Mouse (Mus musculus) 3134 (cell line): ENCODE results near the gene Bad.

Source experiments
- DNase-seq: peaks from one replicate; pipeline ENCODE4 v3.0.0-alpha.2; 2011; ENCODE audit warnings: low spot score; ENCODE audit not compliant: insufficient read length; ENCODE audit errors: extremely low read depth

Gene Bad

GRCm38 (mm10) chr19:6913991-6914390, 27.7 kb upstream of the Bad start:
- DNase-seq = no peak

DNA sequence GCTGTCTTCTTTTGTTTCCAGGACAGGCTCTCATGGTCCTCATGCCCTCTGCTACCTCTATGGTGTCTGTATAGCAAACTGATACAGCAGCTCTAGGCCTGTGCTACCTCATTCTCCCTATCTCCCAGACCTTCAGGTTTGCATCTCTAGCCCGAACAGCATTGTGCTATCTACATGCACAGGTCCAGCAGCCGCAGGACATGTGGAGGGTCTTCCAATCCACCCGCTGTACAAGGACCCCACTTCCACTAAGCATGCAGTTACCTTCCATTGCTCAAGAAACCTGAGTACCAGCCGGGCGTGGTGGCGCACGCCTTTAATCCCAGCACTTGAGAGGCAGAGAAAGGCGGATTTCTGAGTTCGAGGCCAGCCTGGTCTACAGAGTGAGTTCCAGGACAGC, 27.1 kb upstream of the Bad start:
- no peak for DNase-seq

DNA sequence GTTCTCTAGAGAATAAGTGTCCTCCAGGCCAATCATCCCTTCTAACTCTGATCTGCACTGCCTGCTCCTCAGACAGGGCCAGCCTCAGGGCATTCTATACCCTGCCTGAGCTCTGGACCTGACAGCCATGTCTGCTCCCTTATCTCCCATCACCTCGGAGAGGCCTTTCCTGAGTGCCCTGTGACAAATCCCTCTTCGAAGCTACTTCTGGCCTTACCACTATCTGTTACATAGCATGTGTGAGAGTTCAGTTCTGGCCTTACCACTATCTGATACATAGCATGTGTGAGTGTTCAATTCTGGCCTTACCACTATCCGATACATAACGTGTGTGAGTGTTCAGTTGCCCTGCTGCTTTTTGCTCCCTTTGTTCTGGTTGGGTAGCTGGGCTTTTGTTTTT, 26.4 kb upstream of the Bad start:
- no peak for DNase-seq

DNA sequence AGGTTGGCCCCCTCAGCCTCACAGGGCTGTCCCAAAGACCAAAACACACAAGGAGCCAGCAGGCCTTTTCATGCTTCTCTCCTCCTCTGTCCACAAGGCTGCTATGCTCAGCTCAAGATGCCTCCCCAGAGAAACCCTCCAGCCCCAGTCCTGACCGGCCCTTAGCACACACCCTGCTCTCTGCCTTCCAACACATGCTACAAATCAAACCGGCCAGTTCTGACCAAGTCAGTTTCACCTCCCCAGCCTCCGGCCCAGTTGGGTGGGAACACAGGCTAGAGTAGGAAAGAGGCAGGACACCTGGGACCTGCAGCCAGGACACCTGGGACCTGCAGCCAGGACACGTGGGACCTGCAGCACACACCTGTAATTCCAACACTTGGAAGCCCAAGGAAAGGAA, 25.2 kb upstream of the Bad start:
- no peak for DNase-seq

DNA sequence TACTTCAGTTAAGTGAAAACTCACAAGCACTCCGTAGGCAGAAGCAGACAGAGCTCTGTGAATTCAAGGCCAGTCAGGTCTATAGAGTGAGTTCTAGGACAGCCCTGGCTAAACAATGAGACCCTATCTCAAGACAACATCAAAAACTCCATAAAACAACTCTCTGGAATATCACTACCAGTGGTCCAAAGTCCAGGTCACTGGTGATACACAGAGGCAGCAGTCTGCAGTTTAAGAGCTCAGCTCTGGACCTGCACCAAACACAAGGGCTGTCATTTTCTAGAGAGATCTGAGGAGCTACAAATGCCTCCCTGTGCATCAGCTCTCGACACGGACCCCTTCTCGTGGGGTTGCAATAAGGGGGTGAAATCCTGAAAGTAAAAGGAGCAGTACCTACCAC, 23.3 kb upstream of the Bad start:
- no peak for DNase-seq

- no peak for DNase-seq
Observed at GRCm38 (mm10) chr19:6919431-6919830, 22.2 kb upstream of the Bad start.

DNA sequence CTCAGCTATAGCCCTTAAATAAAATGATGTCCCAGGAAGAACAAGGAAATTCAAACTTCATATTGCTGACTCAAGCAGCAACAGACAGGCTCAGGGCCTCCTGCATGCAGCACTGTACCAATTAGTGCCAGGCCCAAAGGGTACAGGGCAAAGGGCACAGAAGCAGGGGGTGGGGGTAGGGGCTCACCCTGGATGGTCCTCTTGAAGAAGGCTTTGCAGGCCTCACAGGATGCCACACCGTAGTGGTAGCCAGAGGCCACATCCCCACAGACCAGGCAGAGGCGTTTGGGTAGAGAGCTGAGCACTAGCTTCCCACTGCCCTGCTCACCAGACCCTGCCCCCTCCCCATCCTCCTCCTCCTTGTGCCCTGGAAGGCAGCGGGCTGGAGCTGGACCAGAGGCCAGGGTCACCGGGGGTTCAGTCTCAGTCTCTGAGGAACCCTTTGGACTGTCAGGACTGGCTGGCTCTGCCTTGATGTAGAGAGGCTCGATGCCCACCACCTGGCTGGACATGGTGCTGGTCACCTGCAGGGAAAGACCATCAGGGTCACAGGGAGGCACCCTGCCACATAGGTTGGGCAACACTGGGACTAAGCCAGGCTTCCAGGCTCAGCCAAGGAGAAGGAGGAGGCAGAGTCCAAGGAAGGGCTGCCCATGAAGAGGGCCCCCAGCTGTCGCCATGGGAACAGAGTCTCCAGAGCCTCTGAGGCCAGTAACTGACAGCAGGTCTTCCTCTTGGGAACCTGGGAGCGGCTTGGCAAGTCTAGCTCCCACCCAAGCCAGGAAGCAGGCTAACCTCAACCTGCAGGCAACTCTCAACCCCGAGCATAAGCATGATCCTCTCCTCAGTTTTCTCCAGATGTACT, 21.6 kb upstream of the Bad start:
- peak; percentile 35 for DNase-seq

DNA sequence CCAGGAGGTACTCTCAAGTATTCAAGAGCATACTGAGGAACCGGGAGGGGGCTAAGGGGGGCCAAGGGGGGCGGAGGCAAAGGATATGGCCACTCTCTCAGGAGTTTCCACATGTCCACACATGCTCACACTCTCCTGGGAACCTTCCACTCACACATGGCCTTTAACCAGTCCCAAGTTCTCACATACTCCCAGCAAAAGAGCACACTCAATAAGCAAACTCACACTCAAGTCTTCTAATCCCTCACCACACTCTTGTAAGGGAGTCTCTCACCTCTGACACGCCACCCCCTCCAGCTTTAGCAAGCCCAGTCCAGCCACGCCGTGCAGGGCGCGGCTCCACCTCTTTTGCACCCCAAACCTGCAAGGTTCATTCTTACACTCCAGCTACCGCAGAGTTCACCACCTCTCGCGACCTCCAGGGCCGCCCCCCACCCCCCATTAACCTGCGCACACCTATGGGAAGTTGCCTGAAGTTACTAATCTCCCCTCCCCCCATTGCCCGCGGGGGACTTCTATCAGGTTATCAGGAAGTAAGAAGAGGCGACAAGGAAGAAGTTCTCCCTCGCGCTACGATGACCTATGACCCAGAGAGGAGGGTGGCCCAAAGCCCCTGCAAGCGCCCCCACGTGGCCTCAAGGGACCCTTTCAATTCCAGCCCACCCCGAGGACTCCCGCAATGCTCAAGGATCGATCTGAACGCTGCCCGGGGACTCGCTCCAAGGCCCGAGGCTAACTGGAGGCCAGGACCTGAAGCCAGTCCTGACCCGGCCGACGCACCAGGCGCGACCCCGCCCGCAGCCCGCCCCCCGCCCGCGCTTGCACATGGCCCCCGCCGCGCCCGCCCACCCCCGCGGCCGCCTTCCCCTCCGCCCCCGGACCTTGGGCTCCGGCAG, 20.7 kb upstream of the Bad start:
- DNase-seq = peak; percentile 57

DNA sequence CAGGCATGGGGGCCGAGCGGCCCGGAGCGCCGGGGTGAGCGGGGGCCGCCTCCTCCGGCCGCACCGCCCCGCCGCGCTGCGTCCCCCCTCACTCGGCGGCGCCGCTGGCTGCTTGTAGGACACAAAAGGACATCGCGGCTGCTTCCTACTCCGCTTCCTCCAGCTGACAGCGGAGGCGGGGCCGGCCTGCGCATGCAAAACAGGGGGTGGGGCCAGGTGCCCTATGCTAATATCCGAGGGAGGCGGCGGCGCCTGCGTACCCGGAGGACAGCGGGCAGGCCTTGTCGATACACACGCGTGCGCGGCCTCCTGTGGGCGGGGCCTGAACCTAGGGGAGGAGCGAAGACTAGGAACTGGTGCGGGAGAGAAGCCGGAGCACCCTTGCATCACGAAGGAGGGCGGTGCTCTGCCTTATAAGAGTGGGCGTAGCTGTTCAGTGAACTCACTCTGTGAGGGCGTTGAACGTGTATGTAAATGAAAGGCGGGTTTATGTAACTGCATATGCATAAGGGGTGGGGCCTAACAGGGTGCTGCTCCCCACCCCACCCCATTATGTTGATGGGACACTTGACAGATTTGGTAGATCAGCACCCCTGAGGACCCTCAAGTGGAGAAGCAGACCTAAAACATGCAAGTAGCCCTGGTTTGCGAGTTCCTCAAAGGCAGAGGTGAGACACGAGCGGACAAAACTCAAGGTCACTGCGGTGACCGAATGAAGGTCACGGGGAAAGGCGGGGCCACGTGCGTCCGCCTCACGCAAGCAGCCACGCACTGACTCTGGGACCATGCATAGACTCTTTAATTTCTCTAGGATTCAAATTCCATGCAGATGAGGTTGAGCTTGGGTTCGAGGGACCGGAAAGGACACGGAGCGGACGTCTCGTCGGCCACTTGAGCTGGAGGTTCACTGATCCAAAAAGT, 19.8 kb upstream of the Bad start, which contains the start of gene Esrra:
TSS of gene Esrra (minus strand) at position 167 of the 921 bp plus-strand sequence.
- peak; percentile 99 for DNase-seq

- DNase-seq = no peak
Observed at GRCm38 (mm10) chr19:6922901-6923735, 18.5 kb upstream of the Bad start.

- no peak for DNase-seq
Observed at GRCm38 (mm10) chr19:6924461-6925306, 17.0 kb upstream of the Bad start.

GRCm38 (mm10) chr19:6925307-6925573, 16.4 kb upstream of the Bad start, which contains the start of gene Catsperz:
TSS of gene Catsperz (minus strand) at chr19:6925380.
- no peak for DNase-seq

- no peak for DNase-seq
Observed at GRCm38 (mm10) chr19:6925611-6926329, 15.9 kb upstream of the Bad start.

DNA sequence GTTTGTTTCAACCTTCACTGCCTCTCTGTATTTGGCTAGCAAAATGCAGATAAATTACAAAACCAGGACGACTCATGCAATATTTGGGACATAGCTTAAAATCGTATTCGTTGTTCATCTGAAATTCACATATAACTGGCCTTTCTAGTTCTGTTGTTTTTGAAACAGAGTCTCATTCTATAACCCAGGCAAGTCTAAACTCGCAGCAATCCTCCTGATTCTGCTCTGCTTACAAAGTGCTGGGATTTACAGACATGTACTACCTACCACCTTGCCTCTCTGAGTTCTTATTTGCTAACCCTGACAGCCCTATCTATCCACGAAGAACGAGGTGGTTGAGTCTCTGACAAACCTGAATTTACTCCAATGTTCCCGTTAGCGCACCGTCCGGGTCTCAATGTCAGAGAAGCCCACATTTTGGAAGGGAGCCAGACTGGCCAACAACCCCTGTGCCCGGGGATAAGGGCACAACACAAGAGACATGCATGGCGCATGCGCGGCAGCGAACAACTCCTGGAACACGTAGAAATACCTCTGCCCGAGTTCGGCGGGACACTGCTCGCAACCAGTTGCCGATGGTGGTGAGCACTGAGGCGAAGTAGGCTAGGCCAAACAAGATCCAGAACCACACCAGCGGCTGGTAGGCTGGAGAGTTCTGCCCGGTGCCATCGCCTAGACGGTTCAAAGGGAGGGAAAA, 15.0 kb upstream of the Bad start:
- no peak for DNase-seq

DNA sequence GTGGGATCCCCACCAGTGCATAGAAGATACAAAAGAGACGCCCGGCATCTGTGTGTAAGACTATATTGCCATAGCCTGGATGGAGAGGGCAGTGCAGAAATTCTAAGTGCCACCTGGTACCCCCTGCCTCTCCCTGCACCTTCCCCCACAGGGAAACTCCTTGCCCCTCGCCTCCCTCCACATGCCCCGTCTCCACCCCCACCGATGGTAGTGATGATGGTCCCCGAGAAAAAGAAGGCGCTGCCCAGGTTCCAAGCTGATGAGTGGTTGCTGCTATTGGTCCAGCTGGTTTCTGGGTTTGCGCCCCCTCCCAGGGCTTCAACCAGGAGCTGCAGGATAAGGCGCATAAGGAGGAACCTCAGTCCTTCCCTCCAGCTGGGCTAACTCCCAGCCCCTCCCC, 13.6 kb upstream of the Bad start:
- DNase-seq = no peak

DNA sequence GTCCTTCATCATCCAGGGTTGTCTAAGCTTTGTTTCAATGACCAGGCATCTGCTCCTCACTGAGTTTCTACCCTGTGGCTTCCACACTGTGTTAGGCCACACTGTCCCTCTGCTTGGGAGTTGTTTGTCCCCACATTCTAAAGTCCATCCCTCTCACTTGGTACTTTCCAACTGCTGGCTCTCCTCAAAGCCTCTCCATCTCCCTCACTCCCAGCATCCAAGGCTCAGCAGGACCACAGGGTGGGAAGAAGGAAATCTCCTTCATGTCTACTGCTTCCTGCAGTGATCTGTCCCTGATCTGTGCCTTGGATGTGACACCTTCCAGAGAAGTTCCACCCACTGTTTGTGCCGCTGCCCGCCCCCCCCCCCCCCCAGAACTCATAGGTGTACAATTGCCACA, 10.7 kb upstream of the Bad start:
- DNase-seq = no peak

DNA sequence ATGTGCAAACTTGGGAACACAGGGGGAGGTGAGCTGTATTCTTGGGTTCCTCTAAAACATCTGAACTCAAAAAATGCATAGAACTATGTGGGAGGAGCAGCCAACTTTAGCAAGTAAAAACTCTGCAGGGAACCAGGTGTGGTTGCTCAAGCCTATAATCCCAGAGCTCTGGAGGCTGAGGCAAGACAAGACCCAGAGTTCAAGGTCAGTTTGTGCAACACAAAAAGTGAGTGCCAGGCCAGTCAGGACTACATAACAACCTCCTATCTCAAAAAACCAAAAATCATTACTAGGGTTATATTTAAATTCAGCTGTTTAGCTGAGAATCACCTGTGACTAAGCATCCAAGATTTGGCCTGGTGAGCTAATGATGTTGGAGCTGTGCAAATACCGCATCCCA, 9.6 kb upstream of the Bad start:
- DNase-seq = no peak

GRCm38 (mm10) chr19:6933102-6933435, 8.6 kb upstream of the Bad start:
- no peak for DNase-seq
